Mouse (Mus musculus): ENCODE measurements around the gene Frzb.
"Not testable (repeated sequence)": the region's sequence is repeated elsewhere in the genome, so short reads cannot be mapped to it uniquely, and the experiment has no call there.

Frzb gene

DNA sequence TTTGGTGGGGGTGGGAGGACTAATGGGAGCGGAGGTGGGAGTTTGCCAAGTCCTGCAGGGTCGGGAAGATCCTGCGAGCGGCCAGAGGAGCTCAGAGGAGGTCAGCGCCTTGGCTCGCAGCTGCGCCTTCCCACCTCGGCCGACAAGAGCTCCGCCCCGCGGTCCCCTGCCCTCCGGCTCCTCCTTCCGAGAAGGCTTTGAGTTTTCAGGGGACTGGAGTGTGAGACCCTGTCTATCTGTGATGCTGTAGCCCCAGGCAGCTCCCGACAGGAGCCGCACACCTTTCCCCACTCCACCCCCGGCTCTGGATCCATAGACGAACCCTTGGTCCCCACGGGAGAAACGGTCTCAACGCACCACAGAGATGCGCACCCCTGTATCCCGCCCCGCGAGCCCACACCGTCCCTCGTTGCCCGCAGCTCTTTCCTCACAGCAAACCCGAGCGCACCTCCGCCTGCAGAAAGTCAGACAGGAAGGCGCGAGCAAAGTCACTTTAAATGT, at the start of gene Frzb:
Gene Frzb (minus strand): TSS at position 335 of the 501 bp plus-strand sequence.
- in situ Hi-C loops (cut with MboI, MseI), result no loop called here

DNA sequence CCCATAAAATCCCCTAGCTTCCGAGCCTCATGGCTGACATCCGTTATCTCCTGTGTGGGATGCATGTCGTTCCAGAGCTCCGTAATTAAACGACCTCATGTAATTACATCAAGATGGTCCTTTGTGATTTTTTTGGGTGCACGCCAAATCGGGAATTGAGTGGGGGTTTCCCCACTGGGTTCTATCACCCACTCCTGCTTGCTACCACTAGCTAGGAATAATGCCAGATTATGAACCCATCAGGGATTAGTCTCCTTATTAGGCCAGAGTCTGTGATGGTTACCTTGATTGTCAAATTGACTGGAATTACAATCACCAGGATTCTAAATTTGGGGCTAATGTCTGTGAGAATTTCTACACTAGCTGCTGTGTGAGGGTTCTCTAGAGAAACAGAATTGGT, 47.9 kb upstream of the Frzb start:
- in situ Hi-C loops (cut with MboI, MseI), result not testable (repeated sequence)

DNA sequence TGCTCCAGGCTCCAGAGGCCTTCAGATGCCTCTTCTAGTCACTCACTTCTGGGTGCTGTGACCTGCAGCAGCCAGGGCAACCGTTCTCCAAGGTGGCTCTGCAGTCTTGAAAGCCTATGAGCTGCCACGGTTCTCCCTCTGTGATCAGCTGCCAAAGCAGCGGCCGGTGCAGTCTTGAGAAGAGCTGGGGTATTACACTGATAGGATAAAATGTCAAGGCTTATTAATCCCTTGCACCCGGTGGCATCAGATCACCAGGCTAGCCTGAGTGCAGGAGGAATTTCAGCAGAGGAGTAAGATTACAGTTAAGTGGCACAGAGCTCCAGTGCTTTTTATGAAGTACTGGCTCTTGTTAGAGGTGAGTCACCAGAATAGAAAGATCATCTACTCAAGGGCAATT, 39.4 kb upstream of the Frzb start:
- in situ Hi-C loops (cut with MboI, MseI), result no loop called here

DNA sequence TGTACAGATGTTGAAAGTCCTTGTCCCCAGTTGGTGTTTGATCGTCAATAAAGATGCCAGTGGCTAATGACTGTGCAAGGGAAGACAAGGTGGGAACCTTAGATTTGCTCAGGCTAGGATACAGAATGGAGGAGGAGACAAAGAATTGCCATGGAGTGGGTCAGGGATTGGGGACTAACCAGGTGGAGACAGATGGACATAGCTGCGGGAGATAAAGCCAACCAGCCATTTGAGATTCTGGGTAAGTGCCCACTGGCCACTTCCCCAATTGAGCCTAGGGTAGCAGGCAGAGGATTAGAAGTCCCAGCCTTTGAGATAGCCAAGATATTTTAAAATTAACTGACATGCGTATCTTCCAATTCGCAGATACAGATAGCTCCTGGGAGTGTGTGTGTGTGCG, 37.5 kb upstream of the Frzb start:
- in situ Hi-C loops (cut with MboI, MseI), result no loop called here

DNA sequence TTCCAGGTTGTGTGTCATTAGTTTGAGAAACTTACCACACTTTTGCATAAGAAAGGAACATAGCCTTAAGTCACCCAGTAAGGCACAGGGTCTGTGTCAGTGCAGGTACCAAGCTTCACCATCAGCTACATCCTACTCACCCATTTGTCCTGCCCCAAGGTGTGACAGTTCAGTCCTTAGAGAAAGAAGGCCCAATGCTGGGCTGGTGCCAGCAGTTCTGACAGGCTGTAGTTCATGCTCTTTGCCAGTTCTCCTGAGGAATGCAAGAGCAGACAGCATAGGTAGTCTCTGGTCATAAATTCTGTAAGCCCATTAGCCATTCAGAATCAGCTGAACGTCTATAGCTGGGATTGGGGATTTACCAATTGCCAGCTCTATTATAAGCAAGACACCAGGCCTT, 28.4 kb upstream of the Frzb start:
- in situ Hi-C loops (cut with MboI, MseI), result no loop called here

DNA sequence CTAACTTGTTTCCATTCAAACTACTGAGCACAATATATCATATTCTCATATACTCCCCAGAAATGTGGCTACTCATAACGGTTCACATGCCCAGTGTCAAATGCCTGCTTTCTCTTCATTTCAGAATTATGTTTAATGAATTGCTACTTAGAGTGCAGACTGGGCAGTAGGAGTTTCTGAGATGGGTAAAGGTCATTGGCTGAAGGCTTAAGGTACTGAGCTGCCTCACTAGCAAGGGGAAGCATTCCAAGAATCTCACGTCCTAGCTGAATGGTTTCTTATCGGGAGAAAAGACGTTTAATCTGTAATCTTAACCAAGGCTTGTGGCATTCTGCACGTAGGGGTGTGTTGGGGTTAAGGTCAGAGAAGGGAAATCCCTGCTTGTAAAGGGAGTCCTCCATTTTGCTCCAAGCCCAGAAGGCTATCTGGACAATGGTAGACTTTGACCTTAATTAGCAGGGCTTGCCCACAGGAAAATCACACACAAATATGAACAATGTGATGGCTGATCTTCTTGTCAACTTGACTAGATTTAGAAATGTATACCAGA, 26.9 kb upstream of the Frzb start:
- in situ Hi-C loops (cut with MboI, MseI), result no loop called here

DNA sequence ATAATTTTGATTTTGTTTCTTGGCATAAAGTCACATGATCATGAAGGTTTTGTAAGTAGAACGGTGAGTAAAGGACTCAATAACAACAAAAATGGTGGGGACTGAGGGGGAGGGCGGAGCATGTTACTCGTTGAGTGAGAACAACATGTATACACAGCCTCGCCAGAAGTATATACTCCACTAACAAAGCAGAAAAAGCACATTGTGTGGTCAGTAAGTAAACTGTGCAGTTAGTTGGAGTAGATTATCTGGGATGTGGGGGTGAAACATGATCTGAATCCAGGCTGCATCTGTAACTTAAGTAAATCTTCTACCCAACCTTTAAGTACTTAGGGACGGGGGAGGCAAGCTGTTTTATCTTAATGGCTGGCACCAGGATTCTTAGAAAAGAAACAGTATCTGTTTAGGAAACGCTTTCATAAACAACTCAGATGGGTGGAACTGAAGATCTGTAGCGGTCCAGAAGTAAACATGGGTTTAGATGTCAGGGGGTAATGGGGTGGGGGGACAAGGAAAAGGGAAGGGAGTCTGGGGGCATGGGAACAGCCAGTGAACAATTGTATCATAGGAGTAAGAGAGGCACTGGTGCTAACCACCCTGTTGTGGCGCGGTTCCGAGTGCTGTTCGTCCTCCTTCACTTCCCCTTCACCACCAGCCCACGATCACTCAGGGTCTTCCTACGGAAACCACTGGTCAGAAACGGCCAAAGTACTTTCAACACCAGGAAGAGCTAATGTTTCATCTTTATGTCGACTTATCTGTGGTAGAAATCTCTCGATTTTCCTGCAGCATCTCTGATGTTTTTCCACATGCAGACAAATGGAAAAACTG, 18.8 kb upstream of the Frzb start:
- in situ Hi-C loops (cut with MboI, MseI), result no loop called here

DNA sequence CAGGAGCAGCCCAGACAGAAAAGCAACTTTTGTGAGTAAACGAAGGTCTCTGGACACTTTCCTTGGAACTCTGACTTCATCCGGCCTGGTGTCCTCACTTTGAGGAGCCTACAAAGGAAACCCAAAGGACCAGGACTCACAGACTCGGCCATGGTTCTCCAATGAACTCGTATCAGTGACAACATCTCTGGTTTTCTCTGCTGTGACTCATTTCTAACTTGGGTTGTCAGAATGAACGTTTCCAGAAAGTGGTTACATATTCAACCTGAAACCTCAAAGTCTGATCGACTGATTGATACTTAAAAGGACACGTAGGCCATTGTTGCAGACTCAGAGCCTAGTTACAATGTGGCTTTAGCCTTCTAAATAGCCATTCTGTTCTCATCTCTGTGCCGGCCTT, 14.4 kb upstream of the Frzb start:
- in situ Hi-C loops (cut with MboI, MseI), result no loop called here

DNA sequence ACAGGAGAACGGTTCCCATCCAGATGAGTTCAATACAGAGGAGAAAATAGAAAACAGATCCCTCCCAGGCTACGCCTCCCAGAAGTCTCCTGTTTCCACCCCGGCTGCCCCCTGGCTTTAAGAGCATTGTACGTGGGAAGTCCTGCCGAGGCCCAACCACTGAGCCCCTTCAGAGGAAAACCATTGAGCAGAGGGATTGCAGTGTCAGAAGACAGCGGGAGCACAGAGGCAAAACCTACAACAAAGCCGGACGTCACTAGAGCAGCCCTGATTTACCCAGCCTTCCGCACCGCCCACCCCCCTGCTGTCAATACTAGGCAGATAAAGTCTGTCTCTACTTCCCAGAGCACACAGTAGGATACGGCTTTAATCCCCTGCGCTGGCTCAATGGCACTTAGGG, 806 bp upstream of the Frzb start:
- in situ Hi-C loops (cut with MboI, MseI), result no loop called here

DNA sequence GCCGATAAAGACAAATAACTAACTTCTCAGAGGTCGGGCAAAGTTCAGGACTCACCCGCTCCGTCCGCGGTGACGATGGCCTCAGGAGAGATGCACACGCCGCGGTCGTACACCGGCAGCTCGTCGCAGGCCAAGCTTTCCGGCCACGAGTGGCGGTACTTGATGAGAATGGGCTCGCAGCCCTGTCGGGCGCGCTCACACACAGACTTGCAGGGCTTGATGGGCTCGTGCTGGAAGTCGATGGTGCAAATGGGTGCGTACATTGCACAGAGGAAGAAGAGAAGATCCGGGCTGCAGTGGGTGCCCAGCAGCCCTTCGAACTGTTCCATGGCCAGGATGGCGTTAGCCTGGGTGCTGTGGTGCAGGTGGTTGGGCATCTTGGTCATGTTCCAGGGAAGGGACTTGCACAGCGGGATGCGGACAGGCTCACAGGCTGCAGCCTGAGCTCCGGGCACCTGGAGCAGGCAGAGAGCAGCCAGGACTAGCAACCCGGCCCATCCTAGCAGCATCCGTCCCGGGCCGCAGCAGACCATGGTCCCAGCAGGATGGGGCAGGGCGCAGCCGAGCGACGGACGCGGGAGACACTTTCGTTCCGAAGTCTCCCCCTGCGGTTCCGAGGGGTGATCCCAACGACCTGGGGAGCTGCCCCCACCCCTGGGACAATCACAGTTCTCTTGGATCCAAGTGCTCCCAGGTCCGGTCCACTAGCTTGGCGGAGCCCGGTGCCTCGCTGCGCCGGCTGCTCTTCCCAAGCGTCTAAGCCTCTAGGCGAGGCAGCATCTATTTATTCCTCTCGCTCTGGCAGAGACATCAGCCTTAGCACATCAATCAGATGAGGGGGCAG, 895 bp downstream of the Frzb start:
- in situ Hi-C loops (cut with MboI, MseI), result no loop called here

DNA sequence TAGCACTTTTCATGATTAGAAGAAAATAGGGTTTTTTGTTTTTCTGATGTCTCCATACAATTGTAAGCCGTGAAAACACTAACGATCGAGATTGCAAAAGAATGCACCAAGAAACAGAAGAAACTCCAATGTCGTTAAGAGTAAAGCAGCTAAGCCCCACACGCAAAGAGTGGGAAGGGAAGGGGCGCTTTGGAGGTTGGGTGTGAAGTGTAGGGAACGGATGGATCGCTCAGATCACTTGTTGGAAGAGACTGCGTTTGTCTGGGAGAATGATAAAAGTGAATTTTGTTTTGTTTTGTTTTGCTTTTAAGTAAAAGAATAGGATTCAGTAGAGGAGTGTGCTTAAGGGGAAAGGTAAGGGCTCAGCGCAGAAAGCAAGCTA, 1.5 kb downstream of the Frzb start:
- in situ Hi-C loops (cut with MboI, MseI), result no loop called here

DNA sequence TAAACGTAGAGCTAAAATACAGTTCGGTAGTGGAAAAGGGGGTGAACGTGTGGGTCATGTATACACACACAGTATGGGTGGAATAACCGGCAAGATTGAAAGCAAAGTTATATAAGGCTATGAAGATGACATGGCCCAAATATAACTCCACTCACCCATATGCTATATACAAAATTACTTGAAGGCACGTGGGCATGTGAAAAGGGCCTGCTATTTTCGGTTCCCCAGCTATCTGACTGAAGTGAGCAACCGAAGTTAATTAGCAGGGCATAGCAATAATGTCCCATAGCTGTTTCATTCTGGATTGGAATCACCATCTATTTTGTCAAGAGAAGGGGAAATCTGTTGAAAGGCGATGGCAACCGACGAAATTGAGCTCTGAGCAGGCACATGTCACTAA, 1.9 kb downstream of the Frzb start:
- in situ Hi-C loops (cut with MboI, MseI), result no loop called here

DNA sequence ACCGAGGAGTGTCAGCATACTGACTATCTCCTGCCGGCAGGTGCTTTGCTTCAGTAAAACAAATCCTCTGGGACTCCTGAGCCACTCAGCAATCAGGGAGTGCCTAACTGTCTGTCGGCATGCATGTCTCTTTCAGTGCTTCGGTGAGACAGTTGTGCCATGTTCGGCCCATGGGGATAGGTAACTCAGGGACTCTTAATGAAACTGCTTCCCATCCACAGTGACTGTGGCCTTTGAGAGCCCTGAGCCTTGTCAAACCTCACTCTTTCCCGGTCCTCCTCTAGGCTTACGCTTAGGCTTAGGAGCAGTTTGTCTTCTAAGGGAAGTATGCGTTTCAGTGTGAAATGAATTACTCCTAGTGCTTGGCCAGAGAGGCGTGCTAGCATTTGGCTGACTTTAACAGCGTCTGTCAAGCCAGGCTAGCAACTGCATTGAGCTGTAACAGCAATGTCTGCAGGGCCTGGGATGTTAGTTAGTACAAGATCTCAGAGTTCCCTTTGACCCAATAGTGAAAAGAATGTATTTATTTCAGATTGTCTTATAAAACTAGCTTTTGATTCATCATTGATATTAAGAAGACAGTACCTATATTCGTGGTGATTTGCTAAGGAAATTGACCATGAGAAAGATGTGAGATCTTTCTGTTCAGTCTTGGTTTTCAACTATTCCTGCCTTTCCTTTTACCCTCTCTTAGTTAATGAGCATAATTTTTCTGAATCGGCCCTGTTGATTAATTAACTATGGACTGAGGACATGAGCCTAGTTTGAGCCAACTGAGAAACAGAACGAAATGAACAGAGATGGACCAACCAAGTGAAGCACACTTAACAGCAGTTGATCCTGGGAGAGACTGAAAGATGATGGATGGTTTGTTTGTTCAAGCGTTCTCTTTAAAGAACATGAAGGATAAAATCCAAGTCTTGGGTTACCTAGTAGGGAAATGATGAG, 2.7 kb downstream of the Frzb start:
- in situ Hi-C loops (cut with MboI, MseI), result no loop called here

DNA sequence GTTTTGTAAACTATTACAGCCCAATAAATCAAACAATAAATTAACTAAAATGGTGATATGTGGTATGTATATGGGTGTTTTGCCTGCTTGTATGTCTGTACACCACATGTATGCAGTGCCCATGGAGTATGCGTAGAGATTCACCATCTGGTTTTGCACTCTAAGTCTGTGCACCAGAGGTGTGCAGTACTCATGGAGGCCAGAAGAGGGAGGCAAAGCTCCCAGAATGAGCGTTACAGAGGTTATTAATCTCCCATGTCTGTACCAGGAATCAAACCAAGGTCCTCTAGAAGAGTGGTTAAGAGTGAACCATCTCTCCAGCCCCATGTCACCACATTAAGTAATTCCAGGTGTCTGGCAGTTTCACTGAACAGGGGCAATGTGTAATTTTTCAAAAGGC, 3.5 kb downstream of the Frzb start:
- in situ Hi-C loops (cut with MboI, MseI), result no loop called here

DNA sequence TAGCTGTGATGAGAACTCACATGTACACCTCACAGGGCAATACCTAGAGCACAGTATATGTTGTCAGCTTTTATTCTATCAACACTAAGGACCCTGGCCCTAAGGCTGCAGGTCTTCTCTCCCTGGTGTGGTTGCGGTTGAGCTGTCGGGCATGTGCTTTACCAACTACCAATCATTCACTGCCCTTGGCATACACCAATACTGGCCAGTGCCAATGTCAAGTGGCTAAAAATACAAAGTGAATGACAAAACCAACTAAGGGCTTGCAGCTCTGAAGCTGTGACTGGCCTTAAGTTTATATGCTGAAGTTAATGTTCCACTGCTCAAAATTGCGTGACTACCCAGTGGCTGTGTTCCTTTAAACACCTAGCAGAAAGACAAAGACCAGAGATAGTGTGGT, 6.0 kb downstream of the Frzb start:
- in situ Hi-C loops (cut with MboI, MseI), result no loop called here

DNA sequence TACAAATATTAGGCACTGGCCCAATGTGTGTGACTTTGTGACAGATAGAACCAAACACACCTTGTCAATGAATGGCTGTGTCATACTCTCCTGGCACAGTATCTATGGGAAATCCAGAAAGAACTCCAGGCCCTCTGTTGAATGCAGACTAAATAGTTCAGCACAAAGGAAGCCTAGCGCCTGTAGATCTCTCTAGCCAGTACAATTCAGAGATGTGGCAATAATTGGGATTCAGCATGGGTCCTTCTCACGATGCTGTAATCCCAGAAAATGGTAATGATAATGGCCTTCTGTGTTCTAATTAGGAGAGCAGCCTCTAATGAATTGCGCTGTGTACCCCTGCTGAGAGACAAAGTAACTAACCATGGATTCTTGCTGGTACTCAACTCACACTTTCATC, 8.6 kb downstream of the Frzb start:
- in situ Hi-C loops (cut with MboI, MseI), result no loop called here

DNA sequence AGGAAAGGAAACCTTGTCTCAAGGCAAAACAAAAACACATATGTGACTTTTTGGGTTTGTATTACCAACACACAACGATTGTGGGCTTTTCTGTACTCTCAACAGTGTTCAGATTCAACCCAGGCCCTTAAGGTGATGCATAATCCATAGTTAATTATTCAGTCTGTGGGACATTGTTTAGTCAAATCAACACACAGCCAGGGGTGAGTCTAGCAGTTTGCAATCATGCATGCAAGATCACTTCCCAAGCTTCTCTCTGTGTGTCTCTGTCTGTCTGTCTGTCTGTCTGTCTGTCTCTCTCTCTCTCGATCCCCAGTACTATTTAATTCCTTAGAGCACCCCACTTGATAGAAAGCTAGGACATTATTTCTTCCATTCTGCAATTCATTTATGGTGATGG, 10.0 kb downstream of the Frzb start:
- in situ Hi-C loops (cut with MboI, MseI), result no loop called here

DNA sequence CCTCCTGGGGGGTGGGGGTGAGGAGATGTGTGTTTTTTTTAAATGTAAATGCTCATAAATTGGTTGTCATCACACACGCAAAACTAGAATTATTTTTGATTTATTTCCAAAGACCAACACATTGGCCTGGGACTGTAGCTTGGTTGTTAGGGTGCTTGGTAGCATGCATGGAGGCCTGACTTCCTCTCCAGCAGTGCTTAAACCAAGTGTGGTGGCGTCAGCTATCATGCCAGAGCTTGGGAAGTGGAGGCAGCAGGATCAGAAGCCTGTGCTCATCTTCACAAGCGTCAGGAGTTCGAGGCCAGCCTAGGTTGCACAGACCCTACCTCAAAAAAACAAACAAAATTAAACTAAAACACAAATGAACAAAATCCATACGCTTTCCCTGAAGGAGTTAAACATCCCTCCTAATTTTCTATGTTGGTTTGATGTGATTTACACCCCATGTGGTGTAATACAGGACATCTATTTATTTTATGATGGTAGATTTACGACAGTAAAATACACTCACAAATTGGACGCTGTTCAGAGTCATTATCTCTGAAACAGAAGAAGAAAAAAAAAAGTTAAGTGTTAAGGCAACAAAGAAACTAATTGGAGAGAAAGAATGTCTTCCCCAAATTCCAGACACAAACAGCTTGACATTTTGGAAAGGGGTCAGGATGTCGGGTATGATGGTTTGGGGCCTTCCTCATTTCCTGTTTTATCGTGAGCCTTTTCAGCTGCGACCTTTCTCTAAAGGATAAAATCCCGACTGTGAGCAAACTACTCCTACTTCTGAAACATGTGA, 12.4 kb downstream of the Frzb start:
- in situ Hi-C loops (cut with MboI, MseI), result no loop called here

DNA sequence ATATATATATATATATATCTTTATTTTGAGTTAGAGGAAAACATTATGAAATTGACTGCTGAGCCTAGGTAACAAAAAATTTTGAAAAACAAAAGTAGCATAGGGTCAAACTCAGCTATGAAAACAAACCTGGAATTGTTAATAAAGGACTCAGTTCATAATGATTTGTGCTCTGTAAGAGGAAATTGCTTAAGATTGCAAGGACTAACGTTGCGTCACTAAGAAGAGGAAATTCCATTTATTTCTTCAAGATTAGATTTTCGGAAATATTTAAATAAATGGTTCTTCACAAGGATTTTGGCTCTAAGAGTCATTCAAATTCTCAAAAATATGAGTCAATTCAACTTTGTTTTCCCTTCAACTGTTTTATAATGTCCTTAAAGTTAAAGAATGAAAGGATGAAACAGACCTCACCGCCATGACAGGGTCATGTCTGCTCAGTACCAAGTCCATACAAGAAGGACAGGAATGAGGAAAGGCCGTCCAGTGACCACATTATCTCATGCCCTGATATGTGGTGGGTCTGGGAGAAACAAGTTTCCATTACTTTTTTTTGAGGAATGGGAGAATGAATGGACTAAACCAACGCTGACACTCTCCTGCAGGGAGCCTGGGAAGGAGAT, 14.1 kb downstream of the Frzb start:
- in situ Hi-C loops (cut with MboI, MseI), result no loop called here

DNA sequence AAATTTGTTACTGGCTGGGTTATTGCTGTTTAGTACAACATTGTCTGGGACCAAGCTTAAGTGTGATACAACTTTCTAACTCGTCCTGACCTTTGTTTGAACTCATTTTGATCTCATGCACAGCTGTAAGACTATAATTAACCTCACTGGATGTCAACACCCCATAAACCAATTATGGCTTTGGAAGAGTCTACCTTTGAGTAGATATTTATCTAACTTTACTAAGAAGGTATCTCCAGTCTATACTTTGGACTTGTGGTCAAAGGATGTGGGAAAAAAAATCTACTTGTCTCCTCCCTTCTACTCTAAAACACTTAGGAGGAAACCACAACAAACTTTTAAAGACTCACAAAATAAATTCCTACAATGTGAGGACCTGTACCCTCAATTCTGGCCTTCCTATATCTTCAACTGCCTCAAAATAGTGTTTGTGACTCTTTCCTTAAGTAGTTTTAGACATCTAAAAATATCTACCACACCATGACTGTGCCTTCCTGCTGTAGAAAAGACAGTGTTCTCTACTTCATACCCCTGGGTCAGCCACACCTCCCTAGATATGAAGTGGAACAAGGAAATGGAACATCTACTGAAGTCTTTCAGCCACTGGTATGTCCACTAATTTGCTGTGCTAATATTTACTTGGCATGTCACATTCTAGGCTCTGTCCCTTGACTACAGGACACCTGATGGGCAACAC, 16.9 kb downstream of the Frzb start:
- in situ Hi-C loops (cut with MboI, MseI), result no loop called here

All from T-helper 1 cell (primary cell).